Mouse (Mus musculus): ENCODE results near the gene Rragc. TPM values are rescaled to one million over a fixed set of nuclear protein-coding genes. Genes with fewer than 3 reads are reported as not detected.
"Not testable (repeated sequence)": the region's sequence is repeated elsewhere in the genome, so short reads cannot be mapped to it uniquely, and the experiment has no call there.

Gene Rragc
- 10 to 100 TPM; 52.2 to 53.1 TPM for total RNA-seq (2021)
- long read RNA-seq, experiment 1, transcript Rragc-205 (7 exons, 2,950 nt) = minor isoform, 5 of 253 reads
- long read RNA-seq, experiment 1, transcript Rragc-201 (7 exons, 2,593 nt) = major isoform, 231 of 253 reads
- long read RNA-seq, experiment 1, partial matches to known transcripts = 6 of 253 reads
- long read RNA-seq, experiment 1, other reads (novel, unspliced or antisense) = 11 of 253 reads
- long read RNA-seq, experiment 2, transcript Rragc-201 (7 exons, 2,593 nt) = major isoform, 222 of 240 reads
- long read RNA-seq, experiment 2, partial matches to known transcripts = 6 of 240 reads
- long read RNA-seq, experiment 2, other reads (novel, unspliced or antisense) = 8 of 240 reads

- peak; percentile 100 for DNase-seq (ENCODE audit: low spot score in 2 of 2)
- intact Hi-C loops (cut with DNase I) = no loop called here
These were observed at the start of gene Rragc for GRCm38 (mm10) chr4:123916748-123917547. Rragc (plus strand) TSS chr4:123917446.

GRCm38 (mm10) chr4:123893726-123894125 lies 23.5 kb upstream of the Rragc start:
- intact Hi-C loops (cut with DNase I) = loop anchor here (5.0 kb wide), 1 partner anchor 61 kb away; no protein-coding TSS in a partner anchor
- no peak for DNase-seq (ENCODE audit: low spot score in 2 of 2)

- no peak for DNase-seq (ENCODE audit: low spot score in 2 of 2)
- intact Hi-C loops (cut with DNase I) = loop anchor here (5.0 kb wide), 1 partner anchor 62 kb away; no protein-coding TSS in a partner anchor
These were observed 23.0 kb upstream of the Rragc start for GRCm38 (mm10) chr4:123894295-123894694.

GRCm38 (mm10) chr4:123898696-123899095 lies 18.6 kb upstream of the Rragc start:
- peak in 1 of 2 experiments; percentile 65 for DNase-seq (ENCODE audit: low spot score in 2 of 2)
- intact Hi-C loops (cut with DNase I) = loop anchor here (2.0 kb wide), 2 partner anchors 80 to 140 kb away; no protein-coding TSS in a partner anchor

- intact Hi-C loops (cut with DNase I) = no loop called here
- no peak for DNase-seq (ENCODE audit: low spot score in 2 of 2)
These were observed 13.8 kb upstream of the Rragc start for GRCm38 (mm10) chr4:123903432-123903831.

GRCm38 (mm10) chr4:123904333-123905125 lies 12.7 kb upstream of the Rragc start, which contains the start of gene Mycbp:
Mycbp (plus strand) TSS chr4:123904832.
- intact Hi-C loops (cut with DNase I) = no loop called here
- peak; percentile 98 to 99 for DNase-seq (ENCODE audit: low spot score in 2 of 2)

GRCm38 (mm10) chr4:123905126-123905668 lies 12.0 kb upstream of the Rragc start:
- intact Hi-C loops (cut with DNase I) = no loop called here
- DNase-seq (ENCODE audit: low spot score in 2 of 2) = no peak

GRCm38 (mm10) chr4:123911503-123911902 lies 5.7 kb upstream of the Rragc start:
- no peak for DNase-seq (ENCODE audit: low spot score in 2 of 2)
- intact Hi-C loops (cut with DNase I) = no loop called here

GRCm38 (mm10) chr4:123912431-123912830 lies 4.8 kb upstream of the Rragc start:
- intact Hi-C loops (cut with DNase I) = no loop called here
- DNase-seq (ENCODE audit: low spot score in 2 of 2) = no peak

- intact Hi-C loops (cut with DNase I) = no loop called here
- no peak for DNase-seq (ENCODE audit: low spot score in 2 of 2)
These were observed 398 bp downstream of the Rragc start, which contains the start of gene 4930535I16Rik for GRCm38 (mm10) chr4:123917548-123918140. 4930535I16Rik (minus strand) TSS chr4:123918022.

GRCm38 (mm10) chr4:123918851-123919250 lies 1.6 kb downstream of the Rragc start:
- intact Hi-C loops (cut with DNase I) = no loop called here
- DNase-seq (ENCODE audit: low spot score in 2 of 2) = no peak

- DNase-seq (ENCODE audit: low spot score in 2 of 2) = no peak
- intact Hi-C loops (cut with DNase I) = no loop called here
These were observed 3.9 kb downstream of the Rragc start for GRCm38 (mm10) chr4:123921055-123921565.

GRCm38 (mm10) chr4:123927961-123928360 lies 10.7 kb downstream of the Rragc start:
- intact Hi-C loops (cut with DNase I) = no loop called here
- DNase-seq (ENCODE audit: low spot score in 2 of 2) = peak in 1 of 2 experiments; percentile 28

- intact Hi-C loops (cut with DNase I) = no loop called here
These were observed 12.7 kb downstream of the Rragc start for GRCm38 (mm10) chr4:123929994-123930393.

GRCm38 (mm10) chr4:123934306-123934705 lies 17.1 kb downstream of the Rragc start:
- intact Hi-C loops (cut with DNase I) = no loop called here
- no peak for DNase-seq (ENCODE audit: low spot score in 2 of 2)

More at GRCm38 (mm10) chr4:123929994-123930393, 12.7 kb downstream of the Rragc start:
- no peak for DNase-seq (ENCODE audit: low spot score in 2 of 2)

- no peak for DNase-seq (ENCODE audit: low spot score in 2 of 2)
- intact Hi-C loops (cut with DNase I) = no loop called here
These were observed 18.8 kb downstream of the Rragc start for GRCm38 (mm10) chr4:123936059-123936458.

- peak; percentile 77 to 88 for DNase-seq (ENCODE audit: low spot score in 2 of 2)
- intact Hi-C loops (cut with DNase I) = loop anchor here (5.0 kb wide), 1 partner anchor 737 kb away; no protein-coding TSS in a partner anchor
These were observed 22.6 kb downstream of the Rragc start for GRCm38 (mm10) chr4:123939838-123940237.

GRCm38 (mm10) chr4:123940878-123941277 lies 23.6 kb downstream of the Rragc start:
- DNase-seq (ENCODE audit: low spot score in 2 of 2) = not testable (repeated sequence)
- intact Hi-C loops (cut with DNase I) = loop anchor here (5.0 kb wide), 1 partner anchor 736 kb away; no protein-coding TSS in a partner anchor

All from left cerebral cortex, postnatal 14 days (tissue).